Mouse (Mus musculus) megakaryocyte, embryonic 14.5 days (primary cell): Measurements from ENCODE around the gene Spg11.

Experiments used
- FLI1 ChIP-seq: IDR thresholded peaks from 2 replicates; pipeline ENCODE4 v1.6.1; 2012; ENCODE audit warnings: low read length, inconsistent platforms, mixed read lengths
- GATA1 ChIP-seq: IDR thresholded peaks from 3 replicates; pipeline ENCODE4 v1.6.1; 2012; ENCODE audit warnings: mixed read lengths, low read length, inconsistent platforms, borderline replicate concordance

DNA sequence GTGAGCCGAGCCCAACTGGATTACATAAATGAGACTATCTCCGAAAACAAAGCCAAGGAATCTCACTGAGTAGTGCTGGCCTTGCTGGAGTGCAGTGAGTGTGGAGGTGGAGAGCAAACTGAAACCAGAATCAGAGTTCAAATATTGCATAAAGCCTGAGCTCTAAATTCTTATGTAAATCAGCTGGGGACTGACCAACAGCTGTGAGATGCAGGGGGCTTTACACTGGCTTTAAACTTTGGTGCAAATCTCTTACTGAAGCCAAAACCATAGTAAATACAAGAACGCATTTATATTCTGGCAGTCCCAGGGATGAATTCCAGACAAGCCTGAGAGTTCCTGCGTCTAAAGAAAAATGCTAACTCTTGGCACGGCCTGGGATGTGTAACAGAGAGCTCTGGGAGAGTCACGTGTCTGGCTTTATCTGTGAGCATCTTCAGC is 40.2 kb upstream of the Spg11 start:
- TF ChIP-seq FLI1 (no peak), GATA1 (no peak)
